Mouse (Mus musculus) adrenal gland, postnatal 0 days (tissue): ENCODE measurements around the gene Ccdc114. TPM values are rescaled to one million over a fixed set of nuclear protein-coding genes. Genes with fewer than 3 reads are reported as not detected.

ENCODE experiments used
- polyA plus RNA-seq: library from polyadenylated mRNA; unstranded; fragments of >200 nt; fragmentation: Nextera tagmentation; extraction: Ambion mirVana; gene quantifications from 2 replicates; pipeline ENCODE4 v1.2.1, GENCODE M21; 2015

The Ccdc114 gene
- polyA plus RNA-seq, result 4.8 and 9.6 TPM in 2 replicates

GRCm38 (mm10) chr7:45923762-45924428, at the start of gene Ccdc114:
Gene Ccdc114, plus strand, starts transcription at chr7:45924072.

GRCm38 (mm10) chr7:45878278-45878677, 45.6 kb upstream of the Ccdc114 start, which contains the start of gene Grin2d:
Gene Grin2d, minus strand, starts transcription at chr7:45878378.

GRCm38 (mm10) chr7:45896517-45897257, 27.2 kb upstream of the Ccdc114 start, which contains the start of the genes Syngr4 and Tmem143:
Gene Syngr4, minus strand, starts transcription at chr7:45896714.
Gene Tmem143, plus strand, starts transcription at chr7:45896941.

GRCm38 (mm10) chr7:45921242-45921621, 2.6 kb upstream of the Ccdc114 start, which contains the start of gene Emp3:
Gene Emp3, minus strand, starts transcription at chr7:45921404.

Other genes with a start within 250 kb of the Ccdc114 start
- 0.25 TPM in 1 of 2 replicates, not detected in the other for gene Ntn5, start 240.1 kb upstream of the Ccdc114 start, polyA plus RNA-seq
- gene Sec1, start 229.7 kb upstream of the Ccdc114 start, polyA plus RNA-seq, result 0.14 and 0.33 TPM in 2 replicates
- gene Car11, start 224.2 kb upstream of the Ccdc114 start, polyA plus RNA-seq, result 8.4 and 17.6 TPM in 2 replicates
- 40.4 and 69.7 TPM in 2 replicates for gene Dbp, start 219.0 kb upstream of the Ccdc114 start, polyA plus RNA-seq
- gene Rpl18, start 208.6 kb upstream of the Ccdc114 start, polyA plus RNA-seq, result 795 and 838 TPM in 2 replicates
- 13.2 and 16.9 TPM in 2 replicates for gene Sphk2, start 206.1 kb upstream of the Ccdc114 start, polyA plus RNA-seq
- gene Fam83e, start 202.9 kb upstream of the Ccdc114 start, polyA plus RNA-seq, result 0.14 and 0.47 TPM in 2 replicates
- gene Spaca4, start 198.3 kb upstream of the Ccdc114 start, polyA plus RNA-seq, result not detected in 2 replicates
- gene Lmtk3, start 140.3 kb upstream of the Ccdc114 start, polyA plus RNA-seq, result 1.4 and 2.0 TPM in 2 replicates
- 0.54 and 0.91 TPM in 2 replicates for gene Sult2b1, start 139.4 kb upstream of the Ccdc114 start, polyA plus RNA-seq
- 89.1 and 99.9 TPM in 2 replicates for gene Cyth2, start 109.5 kb upstream of the Ccdc114 start, polyA plus RNA-seq
- gene Kcnj14, start 99.3 kb upstream of the Ccdc114 start, polyA plus RNA-seq, result 0.36 and 0.38 TPM in 2 replicates
- 17.5 and 26.8 TPM in 2 replicates for gene Grwd1, start 93.1 kb upstream of the Ccdc114 start, polyA plus RNA-seq
- gene Kdelr1, start 51.3 kb upstream of the Ccdc114 start, polyA plus RNA-seq, result 60.1 and 83.7 TPM in 2 replicates
- gene Grin2d, start 45.7 kb upstream of the Ccdc114 start, polyA plus RNA-seq, result 0.55 and 0.84 TPM in 2 replicates
- gene Syngr4, start 27.4 kb upstream of the Ccdc114 start, polyA plus RNA-seq, result 0.94 and 0.98 TPM in 2 replicates
- gene Tmem143, start 27.1 kb upstream of the Ccdc114 start, polyA plus RNA-seq, result 5.0 and 10.1 TPM in 2 replicates
- 321 and 340 TPM in 2 replicates for gene Emp3, start 2.7 kb upstream of the Ccdc114 start, polyA plus RNA-seq
- gene Abcc6, start 106.2 kb downstream of the Ccdc114 start, polyA plus RNA-seq, result 0.57 and 0.99 TPM in 2 replicates
- 12.2 and 19.7 TPM in 2 replicates for gene Nomo1, start 109.6 kb downstream of the Ccdc114 start, polyA plus RNA-seq
- 0.19 and 0.20 TPM in 2 replicates for gene Kcnj11, start 176.7 kb downstream of the Ccdc114 start, polyA plus RNA-seq